Mouse (Mus musculus): ENCODE results near the gene Ccdc180. TPM values are rescaled to one million over a fixed set of nuclear protein-coding genes. Genes with fewer than 3 reads are reported as not detected.

The Ccdc180 gene
- polyA plus RNA-seq, 1 experiment, result not detected

GRCm38 (mm10) chr4:45853496-45854246, 36.4 kb upstream of the Ccdc180 start:
- TF ChIP-seq CTCF (IDR thresholded peaks at IDR 0.05; ENCODE audit: extremely low read depth, insufficient read length, insufficient replicate concordance, low read depth, low read length), result no peak
- TF ChIP-seq POLR2A (IDR thresholded peaks at IDR 0.05; ENCODE audit: low read depth, low read length), result no peak
- 60% methylated on average over 15 of the region's 15 CpGs for WGBS
- H3K27ac ChIP-seq (ENCODE audit: insufficient read depth, low read depth, low read length), result no peak overlapping the region

GRCm38 (mm10) chr4:45855803-45856424, 34.2 kb upstream of the Ccdc180 start:
- H3K4me3 ChIP-seq (ENCODE audit: low read depth, low read length), result no peak overlapping the region
- H3K4me1 ChIP-seq (ENCODE audit: control insufficient read depth, insufficient read depth, insufficient read length, low read length), result peaks cover 3% of the 10 kb centered on the region; the same call in 1 of the 2 replicates
- H3K36me3 ChIP-seq (ENCODE audit: control insufficient read depth, insufficient read depth, low read length), result no peaks in the 10 kb centered on the region; the same call in 1 of the 2 replicates
- no peaks in the 10 kb centered on the region for H3K27me3 ChIP-seq (ENCODE audit: control insufficient read depth, insufficient read depth, low read length)
- TF ChIP-seq POLR2A (IDR thresholded peaks at IDR 0.05; ENCODE audit: low read depth, low read length) (no peak), CTCF (IDR thresholded peaks at IDR 0.05; ENCODE audit: extremely low read depth, insufficient read length, insufficient replicate concordance, low read depth, low read length) (peak; percentile 86; the same call in 1 of the 2 replicates)
- 54% methylated on average over 19 of the region's 19 CpGs for WGBS
- H3K27ac ChIP-seq (ENCODE audit: insufficient read depth, low read depth, low read length), result no peak overlapping the region

More at GRCm38 (mm10) chr4:45853496-45854246, 36.4 kb upstream of the Ccdc180 start:
- Histone ChIP-seq H3K36me3 (ENCODE audit: control insufficient read depth, insufficient read depth, low read length) (no peaks in the 10 kb centered on the region; the same call in 1 of the 2 replicates), H3K27me3 (ENCODE audit: control insufficient read depth, insufficient read depth, low read length) (no peaks in the 10 kb centered on the region), H3K4me3 (ENCODE audit: low read depth, low read length) (no peak overlapping the region), H3K4me1 (ENCODE audit: control insufficient read depth, insufficient read depth, insufficient read length, low read length) (peaks cover 9% of the 10 kb centered on the region)

- H3K27ac ChIP-seq (ENCODE audit: insufficient read depth, low read depth, low read length), result no peak overlapping the region
- no peak overlapping the region for H3K4me3 ChIP-seq (ENCODE audit: low read depth, low read length)
- 74% methylated on average over 5 of the region's 5 CpGs for WGBS
- TF ChIP-seq POLR2A (IDR thresholded peaks at IDR 0.05; ENCODE audit: low read depth, low read length) (no peak), CTCF (IDR thresholded peaks at IDR 0.05; ENCODE audit: extremely low read depth, insufficient read length, insufficient replicate concordance, low read depth, low read length) (no peak)
- no peaks in the 10 kb centered on the region for H3K36me3 ChIP-seq (ENCODE audit: control insufficient read depth, insufficient read depth, low read length)
- no peaks in the 10 kb centered on the region for H3K27me3 ChIP-seq (ENCODE audit: control insufficient read depth, insufficient read depth, low read length)
- H3K4me1 ChIP-seq (ENCODE audit: control insufficient read depth, insufficient read depth, insufficient read length, low read length), result 0 out of 2 replicates have a peak, but pooled peaks cover under 1% of the 10 kb centered on the region
Observed at GRCm38 (mm10) chr4:45861160-45861559, 28.9 kb upstream of the Ccdc180 start.

GRCm38 (mm10) chr4:45867416-45867815, 22.7 kb upstream of the Ccdc180 start:
- TF ChIP-seq CTCF (IDR thresholded peaks at IDR 0.05; ENCODE audit: extremely low read depth, insufficient read length, insufficient replicate concordance, low read depth, low read length) (no peak), POLR2A (IDR thresholded peaks at IDR 0.05; ENCODE audit: low read depth, low read length) (no peak)
- H3K4me3 ChIP-seq (ENCODE audit: low read depth, low read length), result no peak overlapping the region
- 93% methylated on average over 8 of the region's 8 CpGs for WGBS
- H3K27ac ChIP-seq (ENCODE audit: insufficient read depth, low read depth, low read length), result no peak overlapping the region
- no peaks in the 10 kb centered on the region for H3K36me3 ChIP-seq (ENCODE audit: control insufficient read depth, insufficient read depth, low read length)
- no peaks in the 10 kb centered on the region for H3K27me3 ChIP-seq (ENCODE audit: control insufficient read depth, insufficient read depth, low read length)
- H3K4me1 ChIP-seq (ENCODE audit: control insufficient read depth, insufficient read depth, insufficient read length, low read length), result no peaks in the 10 kb centered on the region

- H3K27me3 ChIP-seq (ENCODE audit: control insufficient read depth, insufficient read depth, low read length), result no peaks in the 10 kb centered on the region
- 76% methylated on average over 24 of the region's 24 CpGs for WGBS
- no peaks in the 10 kb centered on the region for H3K36me3 ChIP-seq (ENCODE audit: control insufficient read depth, insufficient read depth, low read length)
- H3K4me1 ChIP-seq (ENCODE audit: control insufficient read depth, insufficient read depth, insufficient read length, low read length), result no peaks in the 10 kb centered on the region
- no peak for TF ChIP-seq CTCF (IDR thresholded peaks at IDR 0.05; ENCODE audit: extremely low read depth, insufficient read length, insufficient replicate concordance, low read depth, low read length)
- TF ChIP-seq POLR2A (IDR thresholded peaks at IDR 0.05; ENCODE audit: low read depth, low read length), result no peak
- no peak overlapping the region for H3K4me3 ChIP-seq (ENCODE audit: low read depth, low read length)
- no peak overlapping the region for H3K27ac ChIP-seq (ENCODE audit: insufficient read depth, low read depth, low read length)
Observed at GRCm38 (mm10) chr4:45869021-45869815, 20.9 kb upstream of the Ccdc180 start.

- no peak overlapping the region for H3K27ac ChIP-seq (ENCODE audit: insufficient read depth, low read depth, low read length)
- H3K27me3 ChIP-seq (ENCODE audit: control insufficient read depth, insufficient read depth, low read length), result no peaks in the 10 kb centered on the region
- 77% methylated on average over 2 of the region's 2 CpGs for WGBS
- H3K4me3 ChIP-seq (ENCODE audit: low read depth, low read length), result no peak overlapping the region
- TF ChIP-seq POLR2A (IDR thresholded peaks at IDR 0.05; ENCODE audit: low read depth, low read length) (no peak), CTCF (IDR thresholded peaks at IDR 0.05; ENCODE audit: extremely low read depth, insufficient read length, insufficient replicate concordance, low read depth, low read length) (no peak)
- H3K4me1 ChIP-seq (ENCODE audit: control insufficient read depth, insufficient read depth, insufficient read length, low read length), result no peaks in the 10 kb centered on the region
- peaks cover 3% of the 10 kb centered on the region; the same call in 1 of the 2 replicates for H3K36me3 ChIP-seq (ENCODE audit: control insufficient read depth, insufficient read depth, low read length)
Observed at GRCm38 (mm10) chr4:45872147-45872546, 18.0 kb upstream of the Ccdc180 start.

Data from small intestine, adult 2 months (tissue).